Mouse (Mus musculus) heart, postnatal 0 days (tissue): ENCODE measurements around the gene Gpsm2. TPM values are rescaled to one million over a fixed set of nuclear protein-coding genes. Genes with fewer than 3 reads are reported as not detected.

Experiments used
- ATAC-seq: fragments of 200-750 bp; cut with Nextera tagmentation; 2 replicates; pipeline ENCODE4 v1.8.0; 2017; ENCODE audit warnings: low read depth, moderate number of reproducible peaks, moderate library complexity; ENCODE audit not compliant: insufficient read depth
- DNase-seq: peaks from one replicate; pipeline ENCODE4 v3.0.0-alpha.2; 2016; ENCODE audit warnings: low spot score
- H3K27ac ChIP-seq: fragments of 300-500 bp; sonication (generic); 2 replicates; pipeline ENCODE4 v1.5.1; 2014; ENCODE audit warnings: low read depth, mild to moderate bottlenecking
- H3K27me3 ChIP-seq: fragments of 300-500 bp; sonication (generic); 2 replicates; pipeline ENCODE4 v1.6.1; 2014; ENCODE audit warnings: low read length, mixed read lengths; ENCODE audit not compliant: control insufficient read depth, insufficient read depth
- H3K36me3 ChIP-seq: fragments of 300-500 bp; sonication (generic); replicated peaks from 2 replicates; pipeline ENCODE4 v1.6.1; 2014; ENCODE audit warnings: low read length, mixed read lengths; ENCODE audit not compliant: control insufficient read depth, insufficient read depth
- H3K4me1 ChIP-seq: fragments of 300-500 bp; sonication (generic); 2 replicates; pipeline ENCODE4 v1.6.1; 2014; ENCODE audit warnings: antibody characterized with exemption; ENCODE audit not compliant: control insufficient read depth, insufficient read depth
- H3K4me2 ChIP-seq: fragments of 300-500 bp; sonication (generic); 2 replicates; pipeline ENCODE4 v1.6.1; 2014; ENCODE audit warnings: low read depth, mild to moderate bottlenecking, low read length, moderate library complexity
- H3K4me3 ChIP-seq: fragments of 300-500 bp; sonication (generic); 2 replicates; pipeline ENCODE4 v1.5.1; 2014; ENCODE audit warnings: low read depth, low read length
- H3K9ac ChIP-seq: fragments of 300-500 bp; sonication (generic); replicated peaks from 2 replicates; pipeline ENCODE4 v1.6.1; 2014; ENCODE audit warnings: low read depth, low read length, mixed read lengths
- H3K9me3 ChIP-seq: fragments of 300-500 bp; sonication (generic); replicated peaks from 2 replicates; pipeline ENCODE4 v1.6.1; 2016; ENCODE audit warnings: low read length; ENCODE audit not compliant: control insufficient read depth
- CTCF ChIP-seq: IDR thresholded peaks from 2 replicates; pipeline ENCODE4 v1.5.1; 2016; ENCODE audit warnings: antibody characterized with exemption, control low read depth, low read depth
- EP300 ChIP-seq: IDR thresholded peaks from 2 replicates; pipeline ENCODE4 v1.6.1; 2016; ENCODE audit warnings: antibody characterized with exemption, low read depth
- WGBS: fragments of 180-500 bp; shearing (Covaris S2); extraction: QIAGEN DNeasy Blood & Tissue Kit; methylation state at CpG from one replicate; pipeline ENCODE4 v1.1.7; 2014; 5-methylcytosine and 5-hydroxymethylcytosine counted together
- polyA plus RNA-seq: library from polyadenylated mRNA; unstranded; fragments of >200 nt; fragmentation: Nextera tagmentation; extraction: Ambion mirVana; gene quantifications from 2 replicates; pipeline ENCODE4 v1.2.1, GENCODE M21; 2015
- total RNA-seq: library from RNA; depleted of rRNA; stranded (reverse); fragments of >200 nt; gene quantifications from 2 replicates; pipeline ENCODE4 v1.2.3, GENCODE M21; 2014; ENCODE audit warnings: low replicate concordance

Gene Gpsm2
- total and polyA plus RNA-seq, 2 experiments from 2014 or later: 8.7 to 9.6 TPM

DNA sequence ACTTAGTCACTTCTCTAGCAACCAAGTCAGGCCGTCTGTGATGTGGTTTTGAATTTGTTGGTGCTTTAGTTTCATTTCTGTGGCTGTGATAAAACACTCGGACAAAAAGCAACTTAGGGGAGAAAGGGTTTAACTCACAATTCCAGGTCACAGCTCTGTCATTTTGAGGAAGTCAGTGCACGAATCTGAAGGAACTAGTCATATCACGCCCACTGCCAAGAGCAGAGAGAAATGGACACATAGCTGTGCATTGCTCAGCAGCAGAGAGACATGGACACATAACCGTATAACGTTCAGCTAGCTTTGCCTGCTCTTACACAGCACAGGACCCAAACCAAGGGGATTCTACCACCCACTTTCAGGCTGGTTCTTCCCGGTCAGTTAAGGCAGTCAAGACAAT lies 4.3 kb upstream of the Gpsm2 start:
- Histone ChIP-seq H3K9me3 (0 out of 2 replicates have a peak, but pooled peaks cover 3% of the 10 kb centered on the region), H3K36me3 (no peaks in the 10 kb centered on the region), H3K27ac (no peak overlapping the region), H3K4me2 (no peak overlapping the region), H3K4me3 (no peak overlapping the region), H3K27me3 (no peaks in the 10 kb centered on the region), H3K9ac (no peak overlapping the region), H3K4me1 (peaks cover 4% of the 10 kb centered on the region; the same call in 1 of the 2 replicates)
- WGBS: 80% methylated on average over 7 of the region's 7 CpGs
- DNase-seq (no peak), ATAC-seq (no peak)
- TF ChIP-seq EP300 (no peak), CTCF (no peak)

DNA sequence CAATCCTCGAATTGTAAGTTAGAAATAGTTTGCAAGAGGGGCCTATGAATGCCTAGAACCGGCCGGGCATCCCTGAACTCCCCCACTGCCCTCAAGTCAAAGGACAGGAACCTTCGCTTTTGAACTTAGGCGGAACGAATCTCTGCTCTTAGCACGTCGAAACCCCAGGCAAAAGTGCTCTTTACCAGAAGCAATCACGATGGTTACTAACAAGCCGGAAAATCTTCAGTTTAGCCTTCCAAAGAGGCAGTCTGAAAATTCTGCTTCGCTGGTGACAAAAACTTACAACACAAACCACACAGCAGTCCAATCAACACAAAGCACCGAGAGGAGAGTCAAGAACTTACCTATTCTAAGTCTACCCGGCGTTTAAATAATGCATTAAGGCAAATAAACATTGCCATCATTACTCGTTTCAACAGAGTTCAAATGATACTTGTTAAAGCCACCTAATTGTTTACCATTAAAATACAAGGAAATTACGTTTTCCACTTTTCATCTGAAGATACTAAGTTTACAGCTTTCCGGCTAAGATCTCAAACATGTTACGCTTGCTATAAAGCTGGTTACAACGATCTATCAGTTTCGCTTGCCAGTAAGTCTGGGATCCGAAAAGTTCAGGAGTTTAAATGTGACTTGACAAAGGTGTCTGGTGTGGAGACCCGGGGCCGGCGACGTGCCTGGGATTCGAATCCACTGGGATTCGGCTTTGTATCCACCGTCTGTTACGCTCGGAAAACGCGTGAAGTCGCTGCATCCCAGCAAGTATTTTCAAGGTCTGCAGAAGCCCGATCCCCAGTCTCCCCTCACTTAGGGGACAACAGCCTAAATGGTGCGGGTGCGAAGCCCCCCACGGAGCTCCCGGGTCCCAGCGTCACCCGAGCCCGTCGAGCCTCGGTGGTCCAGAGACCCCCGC lies 775 bp downstream of the Gpsm2 start:
- peak; percentile 39 for ATAC-seq
- 2% methylated on average over 44 of the region's 44 CpGs for WGBS

DNA sequence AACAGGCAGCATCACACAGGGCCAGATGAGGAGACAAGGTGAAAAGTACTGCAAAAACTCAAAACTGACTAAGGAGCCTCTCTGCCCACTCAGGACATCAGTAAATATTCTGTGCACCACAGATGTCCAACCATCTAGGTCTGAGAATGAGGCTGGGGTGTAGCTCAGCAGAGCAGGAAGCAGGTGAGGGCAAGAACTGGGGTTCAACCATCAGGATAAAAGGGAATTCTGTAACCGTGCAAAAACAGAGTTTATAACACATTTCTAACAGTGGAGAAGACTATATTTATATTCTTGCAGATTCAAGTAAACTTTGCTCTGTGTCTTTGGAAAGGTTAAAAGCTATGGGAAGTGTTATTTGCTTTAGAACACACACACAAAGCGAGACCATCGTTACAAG lies 2.3 kb downstream of the Gpsm2 start:
- Histone ChIP-seq H3K4me3 (no peak overlapping the region), H3K4me2 (no peak overlapping the region), H3K36me3 (no peaks in the 10 kb centered on the region), H3K4me1 (peaks cover 6% of the 10 kb centered on the region; the same call in 1 of the 2 replicates), H3K27ac (no peak overlapping the region), H3K27me3 (no peaks in the 10 kb centered on the region), H3K9ac (no peak overlapping the region), H3K9me3 (no peaks in the 10 kb centered on the region)
- ATAC-seq: no peak
- no peak for TF ChIP-seq CTCF
- no peak for TF ChIP-seq EP300
- DNase-seq: no peak
- 90% methylated on average over 3 of the region's 3 CpGs for WGBS

More for the DNA sequence above, 775 bp downstream of the Gpsm2 start:
- TF ChIP-seq CTCF (peak; percentile 33), EP300 (no peak)
- peak; percentile 51 for DNase-seq
- peak overlapping the region; percentile 98 for H3K4me2 ChIP-seq
- H3K27me3 ChIP-seq: no peaks in the 10 kb centered on the region
- 0 out of 2 replicates have a peak, but pooled peaks cover 3% of the 10 kb centered on the region for H3K9me3 ChIP-seq
- H3K36me3 ChIP-seq: no peaks in the 10 kb centered on the region
- H3K4me1 ChIP-seq: peaks cover 6% of the 10 kb centered on the region; the same call in 1 of the 2 replicates
- H3K9ac ChIP-seq: peak overlapping the region; percentile 84
- H3K4me3 ChIP-seq: peak overlapping the region; percentile 90
- H3K27ac ChIP-seq: peak overlapping the region; percentile 83; the same call in 1 of the 2 replicates

DNA sequence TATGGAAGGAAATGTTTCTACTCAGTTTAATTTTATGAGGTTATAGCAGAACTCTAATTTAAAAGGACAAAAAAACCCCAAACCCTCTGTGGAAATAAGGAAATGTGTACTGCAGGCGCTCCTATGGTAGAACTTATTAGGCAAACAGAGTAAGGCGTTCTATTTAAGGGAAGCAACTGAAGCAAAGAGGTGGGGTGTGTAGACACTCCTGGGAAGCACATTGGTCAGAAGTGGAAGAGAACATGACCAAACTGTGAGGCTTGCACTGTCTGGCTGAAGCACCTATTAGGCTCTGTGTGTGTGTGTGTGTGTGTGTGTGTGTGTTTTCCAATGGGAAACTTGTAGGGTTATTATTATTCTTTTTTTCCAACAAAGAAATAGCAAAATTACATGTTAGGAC lies 2.8 kb downstream of the Gpsm2 start:
- no peaks in the 10 kb centered on the region for H3K36me3 ChIP-seq
- H3K4me1 ChIP-seq: peaks cover 6% of the 10 kb centered on the region; the same call in 1 of the 2 replicates
- no peak overlapping the region for H3K4me3 ChIP-seq
- no peaks in the 10 kb centered on the region for H3K27me3 ChIP-seq
- WGBS: 74% methylated on average over 2 of the region's 2 CpGs
- H3K27ac ChIP-seq: no peak overlapping the region
- no peak for TF ChIP-seq CTCF
- TF ChIP-seq EP300: no peak
- no peak overlapping the region for H3K9ac ChIP-seq
- ATAC-seq (no peak), DNase-seq (no peak)
- no peak overlapping the region for H3K4me2 ChIP-seq
- no peaks in the 10 kb centered on the region for H3K9me3 ChIP-seq

DNA sequence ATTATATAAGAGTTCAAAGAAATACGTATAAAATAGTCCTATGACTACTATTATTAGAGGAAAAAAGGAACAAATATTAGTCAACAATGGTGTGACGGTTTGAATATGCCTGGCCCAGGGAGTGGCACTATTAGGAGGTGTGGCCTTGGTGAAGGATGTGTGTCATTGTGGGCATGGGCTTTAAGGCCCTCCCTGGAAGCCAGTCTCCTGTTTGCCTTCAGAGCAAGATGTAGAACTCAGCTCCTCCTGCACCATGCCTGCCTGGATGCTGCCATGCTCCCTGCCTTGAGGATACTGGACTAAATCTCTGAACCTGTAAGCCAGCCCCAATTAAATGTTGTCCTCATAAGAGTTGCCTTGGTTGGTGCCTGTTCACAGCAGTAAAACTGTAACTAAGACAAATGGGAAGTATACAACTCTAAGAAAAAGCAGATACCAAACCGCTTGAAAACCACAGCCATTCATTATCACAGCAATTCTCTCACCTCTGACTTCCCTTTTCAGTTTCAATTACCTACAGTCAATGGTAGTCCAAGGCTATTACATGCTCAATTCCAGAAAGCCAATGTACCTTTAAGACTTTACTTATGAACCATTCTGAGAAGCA lies 4.1 kb downstream of the Gpsm2 start:
- H3K9me3 ChIP-seq: no peaks in the 10 kb centered on the region
- H3K9ac ChIP-seq: no peak overlapping the region
- 89% methylated on average over 3 of the region's 3 CpGs for WGBS
- no peak overlapping the region for H3K27ac ChIP-seq
- no peak overlapping the region for H3K4me2 ChIP-seq
- no peak for TF ChIP-seq CTCF
- TF ChIP-seq EP300: no peak
- DNase-seq (no peak), ATAC-seq (no peak)
- H3K27me3 ChIP-seq: no peaks in the 10 kb centered on the region
- no peaks in the 10 kb centered on the region for H3K36me3 ChIP-seq
- H3K4me1 ChIP-seq: peaks cover 6% of the 10 kb centered on the region; the same call in 1 of the 2 replicates
- no peak overlapping the region for H3K4me3 ChIP-seq
